Comparison of ENCODE assay signal across 24 mouse cellular contexts in genomic region chr7:118796838-118797237, GRCm38 (mm10). TPM values are rescaled to one million over a fixed set of nuclear protein-coding genes. Genes with fewer than 3 reads are reported as not detected.
DNase-seq lines count a peak whose midpoint lies in the region; ATAC-seq and TF ChIP-seq lines count a peak whose summit lies in the region.
"Had no signal": no experiment of that assay in that cellular context is flagged by ENCODE, and none has a peak within 500 bp of the region (broad histone marks: within the 10 kb centered on the region; RNA-seq: fewer than 3 reads in every experiment).

No protein-coding gene starts in this region.

- dilution Hi-C loops in CH12.LX (cut with MboI; ENCODE audit: extremely low pct_ligation_motif_present, extremely low pct_unique_long_range_greater_than_20kb, low sequenced_read_pairs), result no loop called here

- no peak for TF ChIP-seq POLR2A in CH12.LX (IDR thresholded peaks at IDR 0.05; ENCODE audit: low read depth, low read length)
- no peak for TF ChIP-seq POLR2A in bone marrow macrophage, adult 2 months (IDR thresholded peaks at IDR 0.05; ENCODE audit: borderline replicate concordance, low read depth, low read length)

- 69% methylated on average over 9 of the region's 9 CpGs for WGBS in lung, postnatal 0 days

- no peaks in the 10 kb centered on the region for H3K27me3 ChIP-seq in lung, postnatal 0 days (replicated peaks; ENCODE audit: insufficient read depth, low read length)
- H3K27me3 ChIP-seq in CH12.LX (replicated peaks), result no peaks in the 10 kb centered on the region
- H3K27me3 ChIP-seq: embryonic facial prominence, embryonic 13.5 days; embryonic facial prominence, embryonic 15.5 days; forebrain, embryonic 12.5 days; Patski had no signal

- no peaks in the 10 kb centered on the region for H3K4me1 ChIP-seq in lung, postnatal 0 days (ENCODE audit: insufficient read depth, low read depth, low read length)
- H3K4me1 ChIP-seq in CH12.LX (ENCODE audit: control insufficient read depth in 1 of 2, insufficient read depth in 2 of 2), result peaks cover 3 to 42% of the 10 kb centered on the region in 2 experiments; a peak in 3 of 4 replicates
- H3K4me1 ChIP-seq in bone marrow macrophage, adult 2 months (ENCODE audit: control insufficient read depth, insufficient read depth, low read length), result peaks cover 50% of the 10 kb centered on the region
- H3K4me1 ChIP-seq: embryonic facial prominence, embryonic 13.5 days; embryonic facial prominence, embryonic 15.5 days; forebrain, embryonic 12.5 days had no signal

- peaks cover 23% of the 10 kb centered on the region; the same call in 1 of the 2 replicates for H3K36me3 ChIP-seq in lung, postnatal 0 days (ENCODE audit: insufficient read depth, low read length)
- peaks cover 18 to 63% of the 10 kb centered on the region in 2 experiments for H3K36me3 ChIP-seq in CH12.LX (replicated peaks in 1 of 2; ENCODE audit: control insufficient read depth in 1 of 2, insufficient read depth in 1 of 2, low read length in 1 of 2)

- TF ChIP-seq RAD21 in CH12.LX (IDR thresholded peaks at IDR 0.05; ENCODE audit: low read depth, low read length), result no peak

- no peak for TF ChIP-seq EP300 in lung, postnatal 0 days (IDR thresholded peaks at IDR 0.05)
- TF ChIP-seq EP300 in CH12.LX (IDR thresholded peaks at IDR 0.05; ENCODE audit: low read length), result no peak

- H3K27ac ChIP-seq in lung, postnatal 0 days (ENCODE audit: low read length), result no peak overlapping the region
- no peak overlapping the region for H3K27ac ChIP-seq in CH12.LX (ENCODE audit: insufficient read depth, low read depth)
- H3K27ac ChIP-seq in bone marrow macrophage, adult 2 months (ENCODE audit: insufficient read depth, low read depth, low read length), result peak overlapping the region; percentile 100
- H3K27ac ChIP-seq: embryonic facial prominence, embryonic 13.5 days; embryonic facial prominence, embryonic 15.5 days; forebrain, embryonic 10.5 days; forebrain, embryonic 12.5 days had no signal

- no peaks in the 10 kb centered on the region for H3K9me3 ChIP-seq in lung, postnatal 0 days (ENCODE audit: low read length)
- no peaks in the 10 kb centered on the region for H3K9me3 ChIP-seq in CH12.LX (replicated peaks; ENCODE audit: low read length)
- H3K9me3 ChIP-seq: embryonic facial prominence, embryonic 13.5 days; embryonic facial prominence, embryonic 15.5 days; forebrain, embryonic 10.5 days; forebrain, embryonic 12.5 days; G1E had no signal

- no peaks in the 10 kb centered on the region for H3K79me2 ChIP-seq in CH12.LX (replicated peaks; ENCODE audit: control insufficient read depth, extremely low read depth, insufficient read depth, poor library complexity, severe bottlenecking)

- H3K4me3 ChIP-seq in lung, postnatal 0 days (ENCODE audit: low read depth, low read length), result no peak overlapping the region
- no peak overlapping the region for H3K4me3 ChIP-seq in CH12.LX (replicated peaks in 1 of 3; ENCODE audit: low read depth in 2 of 3, low read length in 2 of 3, poor library complexity in 1 of 3)
- no peak overlapping the region for H3K4me3 ChIP-seq in bone marrow macrophage, adult 2 months (ENCODE audit: insufficient read depth, low read length)
- H3K4me3 ChIP-seq: embryonic facial prominence, embryonic 13.5 days; embryonic facial prominence, embryonic 15.5 days; erythroblast, embryonic 14.5 days; forebrain, embryonic 10.5 days; forebrain, embryonic 12.5 days had no signal

- in situ Hi-C loops in CH12.LX (cut with MboI; ENCODE audit: low pct_ligation_motif_present, low pct_unique_long_range_greater_than_20kb, low sequenced_read_pairs), result no loop called here

- TF ChIP-seq CTCF in lung, postnatal 0 days (IDR thresholded peaks at IDR 0.05), result no peak
- TF ChIP-seq CTCF in CH12.LX (conservative IDR thresholded peaks at IDR 0.05 in 1 of 2, IDR thresholded peaks at IDR 0.05 in 1 of 2; ENCODE audit: low read depth in 2 of 2, low read length in 2 of 2), result no peak
- TF ChIP-seq CTCF in bone marrow macrophage, adult 2 months (IDR thresholded peaks at IDR 0.05; ENCODE audit: low read depth, low read length), result no peak

- no peak overlapping the region for H3K9ac ChIP-seq in lung, postnatal 0 days (replicated peaks; ENCODE audit: low read depth)
- H3K9ac ChIP-seq in CH12.LX (ENCODE audit: insufficient read depth, low read depth), result no peak overlapping the region
- H3K9ac ChIP-seq: embryonic facial prominence, embryonic 13.5 days; embryonic facial prominence, embryonic 15.5 days; forebrain, embryonic 12.5 days had no signal

- no peak for ATAC-seq in lung, postnatal 0 days
- ATAC-seq in granulocyte monocyte progenitor cell, adult 5-6 weeks (replicated peaks; ENCODE audit: poor library complexity, severe bottlenecking), result no peak
- ATAC-seq: activated CD4-positive, CD25-positive, alpha-beta regulatory T cell, adult 4 months; forebrain, embryonic 14.5 days; forebrain, embryonic 16.5 days; Patski had no signal

- no peak overlapping the region for H3K4me2 ChIP-seq in lung, postnatal 0 days (replicated peaks; ENCODE audit: low read depth, low read length)
- no peak overlapping the region for H3K4me2 ChIP-seq in CH12.LX (ENCODE audit: insufficient read depth, low read depth, poor library complexity, severe bottlenecking)
- H3K4me2 ChIP-seq: embryonic facial prominence, embryonic 13.5 days; embryonic facial prominence, embryonic 15.5 days; forebrain, embryonic 12.5 days had no signal

- peak; percentile 11 for DNase-seq in lung, postnatal 36 days
- DNase-seq in lung, postnatal 0 days (ENCODE audit: low spot score), result no peak
- DNase-seq in CH12.LX (ENCODE audit: extremely low read depth), result peak; percentile 48
- no peak for DNase-seq in layer of hippocampus, adult 9-10 months (ENCODE audit: low spot score)
- DNase-seq: adrenal gland, adult 8-10 months; cerebellum, adult 11 months; cerebellum, adult 18-20 months; cerebellum, adult 8-10 months; cerebellum, adult 9-11 months; cerebellum, postnatal 14 days; cerebellum, postnatal 36 days; embryo, embryonic 11 days had no signal

TF ChIP-seq in CH12.LX, 34 proteins besides CTCF, POLR2A, EP300 and RAD21:
- TF ChIP-seq TCF12 (IDR thresholded peaks at IDR 0.05; ENCODE audit: low read depth, low read length) (no peak), USF2 (conservative IDR thresholded peaks at IDR 0.05; ENCODE audit: low read depth, low read length) (no peak), MEF2A (IDR thresholded peaks at IDR 0.05; ENCODE audit: borderline replicate concordance, low read depth, low read length) (no peak), GABPA (IDR thresholded peaks at IDR 0.05; ENCODE audit: insufficient replicate concordance, low read depth, low read length) (no peak)
TF ChIP-seq in CH12.LX: peak in this region for 0.

RNA-seq across cellular contexts. Expression of gene Vps35l, which starts 56.8 kb away (rescaled TPM):
- 44.0 and 45.0 TPM in 2 replicates for polyA plus RNA-seq in lung, postnatal 0 days (2015; fragmentation: Nextera tagmentation; extraction: Ambion mirVana)
- total RNA-seq in CH12.LX (2012; rRNA removed), result 39.0 and 43.9 TPM in 2 replicates
- 45.8 and 54.7 TPM in 2 replicates for total RNA-seq in CH12.LX (2014; rRNA removed)
- 46.0 and 57.7 TPM in 2 replicates for polyA plus RNA-seq in CH12.LX (2012; ENCODE audit: insufficient read length, low read depth)
- 93.5 and 120 TPM in 2 replicates for polyA plus RNA-seq in bone marrow macrophage, adult 2 months (2012; ENCODE audit: insufficient read depth, insufficient read length, missing spikeins)
- 72.4 and 76.4 TPM in 2 replicates for total RNA-seq in granulocyte monocyte progenitor cell, adult 5-6 weeks (2014; fragmentation: Nextera tagmentation)
- total RNA-seq in granulocyte monocyte progenitor cell, adult 5-6 weeks (2017), result 45.1 and 57.0 TPM in 2 replicates

RNA-seq across cellular contexts. Expression of gene Iqck, which starts 58.7 kb away (rescaled TPM):
- polyA plus RNA-seq in lung, postnatal 0 days (2015; fragmentation: Nextera tagmentation; extraction: Ambion mirVana), result 3.5 and 4.9 TPM in 2 replicates
- 0.63 and 0.68 TPM in 2 replicates for total RNA-seq in CH12.LX (2012; rRNA removed)
- 0.45 and 0.62 TPM in 2 replicates for total RNA-seq in CH12.LX (2014; rRNA removed)
- polyA plus RNA-seq in CH12.LX (2012; ENCODE audit: insufficient read length, low read depth), result 0.39 and 0.42 TPM in 2 replicates
- polyA plus RNA-seq in bone marrow macrophage, adult 2 months (2012; ENCODE audit: insufficient read depth, insufficient read length, missing spikeins), result not detected in 2 replicates
- total RNA-seq in granulocyte monocyte progenitor cell, adult 5-6 weeks (2014; fragmentation: Nextera tagmentation), result 0.58 TPM in 1 of 2 replicates, not detected in the other
- 0.57 and 1.2 TPM in 2 replicates for total RNA-seq in granulocyte monocyte progenitor cell, adult 5-6 weeks (2017)

RNA-seq across cellular contexts. Expression of gene Knop1, which starts 59.2 kb away (rescaled TPM):
- polyA plus RNA-seq in lung, postnatal 0 days (2015; fragmentation: Nextera tagmentation; extraction: Ambion mirVana), result 50.1 and 51.6 TPM in 2 replicates
- 28.1 and 41.6 TPM in 2 replicates for total RNA-seq in CH12.LX (2012; rRNA removed)
- 35.0 and 37.5 TPM in 2 replicates for total RNA-seq in CH12.LX (2014; rRNA removed)
- 60.8 and 60.9 TPM in 2 replicates for polyA plus RNA-seq in CH12.LX (2012; ENCODE audit: insufficient read length, low read depth)
- polyA plus RNA-seq in bone marrow macrophage, adult 2 months (2012; ENCODE audit: insufficient read depth, insufficient read length, missing spikeins), result 14.2 and 19.2 TPM in 2 replicates
- 42.5 and 51.6 TPM in 2 replicates for total RNA-seq in granulocyte monocyte progenitor cell, adult 5-6 weeks (2014; fragmentation: Nextera tagmentation)
- 36.8 and 72.4 TPM in 2 replicates for total RNA-seq in granulocyte monocyte progenitor cell, adult 5-6 weeks (2017)

Comparison
In these comparisons a context has a peak if more than half of its experiments do, and no peak if none do; other contexts are left out.
1. DNase-seq: peak in lung, postnatal 36 days (single experiment) and CH12.LX (single experiment); none in lung, postnatal 0 days (single experiment) and layer of hippocampus, adult 9-10 months (single experiment).